Mouse (Mus musculus): ENCODE measurements around the gene Ficd.

Gene Ficd

GRCm38 (mm10) chr5:113735345-113736112, at the start of gene Ficd:
TSS of gene Ficd (plus strand) at chr5:113735803.
- in situ Hi-C loops (cut with MseI, MboI): no loop called here

GRCm38 (mm10) chr5:113687514-113687913, 48.1 kb upstream of the Ficd start:
- in situ Hi-C loops (cut with MseI, MboI): no loop called here

- in situ Hi-C loops (cut with MseI, MboI): no loop called here
These were observed 45.5 kb upstream of the Ficd start for GRCm38 (mm10) chr5:113690069-113690548.

GRCm38 (mm10) chr5:113690866-113691265, 44.7 kb upstream of the Ficd start:
- in situ Hi-C loops (cut with MseI, MboI): no loop called here

GRCm38 (mm10) chr5:113693196-113693755, 42.3 kb upstream of the Ficd start:
- in situ Hi-C loops (cut with MseI, MboI): no loop called here

GRCm38 (mm10) chr5:113694000-113694399, 41.6 kb upstream of the Ficd start:
- in situ Hi-C loops (cut with MseI, MboI): no loop called here

- in situ Hi-C loops (cut with MseI, MboI): no loop called here
These were observed 41.2 kb upstream of the Ficd start for GRCm38 (mm10) chr5:113694415-113694814.

- in situ Hi-C loops (cut with MseI, MboI): no loop called here
These were observed 35.1 kb upstream of the Ficd start for GRCm38 (mm10) chr5:113700388-113701023.

GRCm38 (mm10) chr5:113703803-113704585, 31.6 kb upstream of the Ficd start:
- in situ Hi-C loops (cut with MseI, MboI): no loop called here

- in situ Hi-C loops (cut with MseI, MboI): no loop called here
These were observed 22.7 kb upstream of the Ficd start for GRCm38 (mm10) chr5:113712861-113713260.

- in situ Hi-C loops (cut with MseI, MboI): loop anchor here in 1 of 2 experiments (5.0 kb wide), 1 partner anchor 244 kb away; no protein-coding TSS in a partner anchor
These were observed 18.8 kb upstream of the Ficd start for GRCm38 (mm10) chr5:113716581-113717388.

GRCm38 (mm10) chr5:113719221-113719661, 16.4 kb upstream of the Ficd start:
- in situ Hi-C loops (cut with MseI, MboI): loop anchor here in 1 of 2 experiments (5.0 kb wide), 1 partner anchor 247 kb away; no protein-coding TSS in a partner anchor

- in situ Hi-C loops (cut with MseI, MboI): loop anchor here (5.0 to 10.0 kb wide), 3 partner anchors 135 to 250 kb away; no protein-coding TSS in a partner anchor
These were observed 13.2 kb upstream of the Ficd start for GRCm38 (mm10) chr5:113722224-113723013.

GRCm38 (mm10) chr5:113723567-113724237, 11.9 kb upstream of the Ficd start:
- in situ Hi-C loops (cut with MseI, MboI): loop anchor here (5.0 to 10.0 kb wide), 3 partner anchors 136 to 251 kb away; no protein-coding TSS in a partner anchor

- in situ Hi-C loops (cut with MseI, MboI): loop anchor here (5.0 to 10.0 kb wide), 3 partner anchors 137 to 252 kb away; no protein-coding TSS in a partner anchor
These were observed 11.2 kb upstream of the Ficd start, which contains the start of gene 1700069L16Rik for GRCm38 (mm10) chr5:113724446-113724845. TSS of gene 1700069L16Rik (minus strand) at chr5:113724772.

- in situ Hi-C loops (cut with MseI, MboI): loop anchor here (5.0 to 10.0 kb wide), 2 partner anchors 141 to 358 kb away; no protein-coding TSS in a partner anchor
These were observed 10.2 kb upstream of the Ficd start for GRCm38 (mm10) chr5:113725417-113725816.

GRCm38 (mm10) chr5:113726618-113727017, 9.0 kb upstream of the Ficd start:
- in situ Hi-C loops (cut with MseI, MboI): loop anchor here (5.0 to 10.0 kb wide), 2 partner anchors 142 to 359 kb away; no protein-coding TSS in a partner anchor

GRCm38 (mm10) chr5:113727238-113727637, 8.4 kb upstream of the Ficd start:
- in situ Hi-C loops (cut with MseI, MboI): loop anchor here (5.0 to 10.0 kb wide), 2 partner anchors 142 to 360 kb away; no protein-coding TSS in a partner anchor

Measured in mouse trophoblast stem cell (cell line).